Mouse (Mus musculus): ENCODE results near the gene Zfp867. TPM values are rescaled to one million over a fixed set of nuclear protein-coding genes. Genes with fewer than 3 reads are reported as not detected.

The Zfp867 gene
- total RNA-seq, 2 experiments from 2014 or later: 3.7 to 3.9 TPM

GRCm38 (mm10) chr11:59412058-59412457, 60.2 kb downstream of the Zfp867 start:
- no peak for DNase-seq (ENCODE audit: low spot score in 2 of 2)
- intact Hi-C loops (cut with DNase I): no loop called here

Other genes starting within 250 kb of the Zfp867 start
- 100 to 1,000 TPM; 417 to 455 TPM for gene Arf1, start 244.2 kb downstream of the Zfp867 start, total RNA-seq (2021)
- gene Wnt3a, start 181.7 kb downstream of the Zfp867 start, total RNA-seq (2021): not detected
- gene Wnt9a, start 165.5 kb downstream of the Zfp867 start, total RNA-seq (2021): 10 to 100 TPM; 17.1 to 19.9 TPM
- gene Prss38, start 96.8 kb downstream of the Zfp867 start, total RNA-seq (2021): not detected
- 10 to 100 TPM; 30.7 to 32.7 TPM for gene Jmjd4, start 22.4 kb downstream of the Zfp867 start, total RNA-seq (2021)
- gene Snap47, start 21.3 kb downstream of the Zfp867 start, total RNA-seq (2021): 100 to 1,000 TPM; 388 to 398 TPM
- 10 to 100 TPM; 12.5 to 14.0 TPM for gene Zkscan17, start 54.3 kb upstream of the Zfp867 start, total RNA-seq (2021)
- gene Nlrp3, start 69.1 kb upstream of the Zfp867 start, total RNA-seq (2021): 1 to 10 TPM in 1 of 2 experiments, under 1 TPM in 1; 0.80 to 1.1 TPM
- gene Olfr222, start 103.8 kb upstream of the Zfp867 start, total RNA-seq (2021): not detected
- gene Olfr223, start 120.8 kb upstream of the Zfp867 start, total RNA-seq (2021): not detected
- gene Mprip, start 188.8 kb upstream of the Zfp867 start, total RNA-seq (2021): 100 to 1,000 TPM; 249 to 264 TPM

Data from left cerebral cortex, postnatal 14 days (tissue).